Mouse (Mus musculus): ENCODE data around the gene Pou2f2. TPM values are rescaled to one million over a fixed set of nuclear protein-coding genes. Genes with fewer than 3 reads are reported as not detected.

Gene Pou2f2
- 1.0 and 1.2 TPM in 2 replicates for polyA plus RNA-seq (2015; fragmentation: Nextera tagmentation; extraction: Ambion mirVana)

- Histone ChIP-seq H3K4me1 (ENCODE audit: control insufficient read depth, insufficient read depth, low read length) (peaks cover 7% of the 10 kb centered on the region; the same call in 1 of the 2 replicates), H3K27me3 (replicated peaks; ENCODE audit: control insufficient read depth, insufficient read depth, low read length) (peaks cover 66% of the 10 kb centered on the region), H3K4me2 (ENCODE audit: low read depth, low read length) (peak within 1 kb of the TSS; percentile 83), H3K27ac (ENCODE audit: low read length) (no peak within 1 kb of the TSS), H3K9ac (ENCODE audit: low read depth, low read length) (peak within 1 kb of the TSS; percentile 48), H3K36me3 (ENCODE audit: control insufficient read depth, insufficient read depth, low read length) (no peaks in the 10 kb centered on the region), H3K4me3 (ENCODE audit: low read length) (peak within 1 kb of the TSS; percentile 51), H3K9me3 (ENCODE audit: control insufficient read depth, low read length) (no peaks in the 10 kb centered on the region)
- under 1% methylated on average over 46 of the region's 56 CpGs for WGBS
- ATAC-seq: peak; percentile 90
Observed at GRCm38 (mm10) chr7:25179606-25180161, at the start of gene Pou2f2. TSS of gene Pou2f2 (minus strand) at chr7:25179726.

GRCm38 (mm10) chr7:25227523-25228300, 48.2 kb upstream of the Pou2f2 start:
- 83% methylated on average over 1 of the region's 1 CpGs for WGBS
- Histone ChIP-seq H3K4me3 (ENCODE audit: low read length) (no peak overlapping the region), H3K9me3 (ENCODE audit: control insufficient read depth, low read length) (no peaks in the 10 kb centered on the region), H3K4me2 (ENCODE audit: low read depth, low read length) (no peak overlapping the region), H3K36me3 (ENCODE audit: control insufficient read depth, insufficient read depth, low read length) (peaks cover 49% of the 10 kb centered on the region), H3K9ac (ENCODE audit: low read depth, low read length) (no peak overlapping the region), H3K27ac (ENCODE audit: low read length) (no peak overlapping the region), H3K27me3 (replicated peaks; ENCODE audit: control insufficient read depth, insufficient read depth, low read length) (no peaks in the 10 kb centered on the region), H3K4me1 (ENCODE audit: control insufficient read depth, insufficient read depth, low read length) (peaks cover 2% of the 10 kb centered on the region; the same call in 1 of the 2 replicates)
- ATAC-seq: no peak

- peak overlapping the region; percentile 77 for H3K9ac ChIP-seq (ENCODE audit: low read depth, low read length)
- H3K27ac ChIP-seq (ENCODE audit: low read length): no peak overlapping the region
- no peak for ATAC-seq
- peaks cover 27% of the 10 kb centered on the region for H3K4me1 ChIP-seq (ENCODE audit: control insufficient read depth, insufficient read depth, low read length)
- peaks cover 21% of the 10 kb centered on the region for H3K36me3 ChIP-seq (ENCODE audit: control insufficient read depth, insufficient read depth, low read length)
- peak overlapping the region; percentile 74 for H3K4me2 ChIP-seq (ENCODE audit: low read depth, low read length)
- no peaks in the 10 kb centered on the region for H3K27me3 ChIP-seq (replicated peaks; ENCODE audit: control insufficient read depth, insufficient read depth, low read length)
- no peaks in the 10 kb centered on the region for H3K9me3 ChIP-seq (ENCODE audit: control insufficient read depth, low read length)
- H3K4me3 ChIP-seq (ENCODE audit: low read length): peak overlapping the region; percentile 73
- WGBS: 77% methylated on average over 10 of the region's 10 CpGs
Observed at GRCm38 (mm10) chr7:25222275-25222967, 42.9 kb upstream of the Pou2f2 start.

GRCm38 (mm10) chr7:25221102-25221883, 41.8 kb upstream of the Pou2f2 start, which contains the start of gene Zfp526:
TSS of gene Zfp526 (plus strand) at chr7:25221425.
- peak within 1 kb of the TSS; percentile 87 for H3K4me2 ChIP-seq (ENCODE audit: low read depth, low read length)
- ATAC-seq: peak; percentile 92
- peak within 1 kb of the TSS; percentile 73 for H3K4me3 ChIP-seq (ENCODE audit: low read length)
- peaks cover 27% of the 10 kb centered on the region for H3K4me1 ChIP-seq (ENCODE audit: control insufficient read depth, insufficient read depth, low read length)
- WGBS: under 1% methylated on average over 45 of the region's 45 CpGs
- peak within 1 kb of the TSS; percentile 84 for H3K27ac ChIP-seq (ENCODE audit: low read length)
- H3K9me3 ChIP-seq (ENCODE audit: control insufficient read depth, low read length): no peaks in the 10 kb centered on the region
- peaks cover 16% of the 10 kb centered on the region for H3K36me3 ChIP-seq (ENCODE audit: control insufficient read depth, insufficient read depth, low read length)
- no peaks in the 10 kb centered on the region for H3K27me3 ChIP-seq (replicated peaks; ENCODE audit: control insufficient read depth, insufficient read depth, low read length)
- peak within 1 kb of the TSS; percentile 77 for H3K9ac ChIP-seq (ENCODE audit: low read depth, low read length)

GRCm38 (mm10) chr7:25220457-25221101, 41.1 kb upstream of the Pou2f2 start, which contains the start of gene Dedd2:
TSS of gene Dedd2 (minus strand) at chr7:25220615.
- ATAC-seq: no peak
- Histone ChIP-seq H3K27ac (ENCODE audit: low read length) (peak within 1 kb of the TSS; percentile 84), H3K4me2 (ENCODE audit: low read depth, low read length) (peak within 1 kb of the TSS; percentile 87), H3K4me3 (ENCODE audit: low read length) (peak within 1 kb of the TSS; percentile 73), H3K36me3 (ENCODE audit: control insufficient read depth, insufficient read depth, low read length) (peaks cover 10% of the 10 kb centered on the region), H3K4me1 (ENCODE audit: control insufficient read depth, insufficient read depth, low read length) (peaks cover 27% of the 10 kb centered on the region), H3K9me3 (ENCODE audit: control insufficient read depth, low read length) (no peaks in the 10 kb centered on the region), H3K9ac (ENCODE audit: low read depth, low read length) (peak within 1 kb of the TSS; percentile 82), H3K27me3 (replicated peaks; ENCODE audit: control insufficient read depth, insufficient read depth, low read length) (no peaks in the 10 kb centered on the region)
- WGBS: 4% methylated on average over 20 of the region's 20 CpGs

- no peaks in the 10 kb centered on the region for H3K9me3 ChIP-seq (ENCODE audit: control insufficient read depth, low read length)
- peak overlapping the region; percentile 87 for H3K4me2 ChIP-seq (ENCODE audit: low read depth, low read length)
- H3K27me3 ChIP-seq (replicated peaks; ENCODE audit: control insufficient read depth, insufficient read depth, low read length): no peaks in the 10 kb centered on the region
- peak overlapping the region; percentile 82 for H3K9ac ChIP-seq (ENCODE audit: low read depth, low read length)
- H3K4me3 ChIP-seq (ENCODE audit: low read length): peak overlapping the region; percentile 73
- peak; percentile 69 for ATAC-seq
- H3K36me3 ChIP-seq (ENCODE audit: control insufficient read depth, insufficient read depth, low read length): peaks cover 7% of the 10 kb centered on the region
- peaks cover 27% of the 10 kb centered on the region for H3K4me1 ChIP-seq (ENCODE audit: control insufficient read depth, insufficient read depth, low read length)
- peak overlapping the region; percentile 84 for H3K27ac ChIP-seq (ENCODE audit: low read length)
- WGBS: 3% methylated on average over 31 of the region's 31 CpGs
Observed at GRCm38 (mm10) chr7:25219756-25220456, 40.4 kb upstream of the Pou2f2 start.

- peaks cover 27% of the 10 kb centered on the region for H3K4me1 ChIP-seq (ENCODE audit: control insufficient read depth, insufficient read depth, low read length)
- peaks cover 6% of the 10 kb centered on the region for H3K36me3 ChIP-seq (ENCODE audit: control insufficient read depth, insufficient read depth, low read length)
- H3K27me3 ChIP-seq (replicated peaks; ENCODE audit: control insufficient read depth, insufficient read depth, low read length): no peaks in the 10 kb centered on the region
- H3K9ac ChIP-seq (ENCODE audit: low read depth, low read length): peak overlapping the region; percentile 82
- peak overlapping the region; percentile 73 for H3K4me3 ChIP-seq (ENCODE audit: low read length)
- WGBS: under 1% methylated on average over 16 of the region's 16 CpGs
- H3K9me3 ChIP-seq (ENCODE audit: control insufficient read depth, low read length): no peaks in the 10 kb centered on the region
- peak overlapping the region; percentile 82 for H3K27ac ChIP-seq (ENCODE audit: low read length)
- ATAC-seq: no peak; the same call in 1 of the 2 replicates
- H3K4me2 ChIP-seq (ENCODE audit: low read depth, low read length): peak overlapping the region; percentile 87
Observed at GRCm38 (mm10) chr7:25219416-25219750, 39.9 kb upstream of the Pou2f2 start.

- ATAC-seq: peak; percentile 8
- peak overlapping the region; percentile 87 for H3K4me2 ChIP-seq (ENCODE audit: low read depth, low read length)
- H3K27me3 ChIP-seq (replicated peaks; ENCODE audit: control insufficient read depth, insufficient read depth, low read length): no peaks in the 10 kb centered on the region
- peaks cover 27% of the 10 kb centered on the region for H3K4me1 ChIP-seq (ENCODE audit: control insufficient read depth, insufficient read depth, low read length)
- H3K4me3 ChIP-seq (ENCODE audit: low read length): peak overlapping the region; percentile 73
- peak overlapping the region; percentile 82 for H3K27ac ChIP-seq (ENCODE audit: low read length)
- under 1% methylated on average over 53 of the region's 53 CpGs for WGBS
- no peaks in the 10 kb centered on the region for H3K9me3 ChIP-seq (ENCODE audit: control insufficient read depth, low read length)
- H3K9ac ChIP-seq (ENCODE audit: low read depth, low read length): peak overlapping the region; percentile 82
- H3K36me3 ChIP-seq (ENCODE audit: control insufficient read depth, insufficient read depth, low read length): peaks cover 3% of the 10 kb centered on the region; the same call in 1 of the 2 replicates
Observed at GRCm38 (mm10) chr7:25218705-25219415, 39.3 kb upstream of the Pou2f2 start.

All from intestine, embryonic 16.5 days (tissue).